Comparison of ENCODE assay signal across 24 mouse cellular contexts in the genomic region with DNA sequence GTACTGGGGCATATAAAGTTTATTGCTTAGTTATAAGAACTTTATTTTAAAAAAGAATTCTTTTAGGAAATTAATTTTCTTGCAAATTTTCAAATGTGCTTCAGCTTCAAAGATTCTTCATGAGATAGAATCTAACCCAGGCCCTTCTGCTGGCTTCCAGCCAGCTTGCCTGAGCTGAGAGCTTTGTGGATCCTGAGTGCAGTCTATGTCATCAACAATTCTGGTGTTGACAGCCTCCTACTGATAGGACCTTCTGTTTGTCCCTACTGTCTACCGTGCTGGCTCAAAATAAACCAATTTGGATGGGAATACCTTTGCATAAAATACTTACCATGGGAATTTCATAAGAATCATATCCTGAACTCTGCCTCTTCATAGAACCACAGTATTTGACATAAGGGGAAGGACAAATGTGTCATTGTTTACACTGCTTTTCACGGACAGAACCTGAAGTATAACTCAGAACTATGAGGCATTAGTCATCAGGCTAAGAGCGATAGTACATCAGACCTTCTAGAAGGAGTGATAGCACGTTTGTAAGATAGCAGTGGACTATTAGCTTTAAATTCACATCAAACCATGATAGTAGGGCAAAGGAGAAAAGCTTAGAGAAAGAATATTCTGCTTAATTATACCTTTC.
DNase-seq lines count a peak whose midpoint lies in the region; ATAC-seq lines count a peak whose summit lies in the region.
"Had no signal": no experiment of that assay in that cellular context is flagged by ENCODE, and none has a peak within 500 bp of the region (broad histone marks: within the 10 kb centered on the region; RNA-seq: fewer than 3 reads in every experiment).

No protein-coding gene starts in this region.

- H3K4me2 ChIP-seq in midbrain, embryonic 14.5 days (ENCODE audit: low read length) = no peak overlapping the region
- no peak overlapping the region for H3K4me2 ChIP-seq in midbrain, embryonic 13.5 days (replicated peaks)
- no peak overlapping the region for H3K4me2 ChIP-seq in intestine, embryonic 16.5 days (ENCODE audit: low read depth, low read length)
- H3K4me2 ChIP-seq in kidney, embryonic 14.5 days (replicated peaks; ENCODE audit: low read depth, low read length) = no peak overlapping the region
- H3K4me2 ChIP-seq: embryonic facial prominence, embryonic 13.5 days; forebrain, embryonic 13.5 days; limb, embryonic 12.5 days; liver, embryonic 11.5 days; midbrain, embryonic 12.5 days; neural tube, embryonic 13.5 days had no signal

- no peak overlapping the region for H3K9ac ChIP-seq in midbrain, embryonic 14.5 days (replicated peaks; ENCODE audit: low read length)
- H3K9ac ChIP-seq in midbrain, embryonic 13.5 days (replicated peaks) = no peak overlapping the region
- no peak overlapping the region for H3K9ac ChIP-seq in intestine, embryonic 16.5 days (ENCODE audit: low read depth, low read length)
- no peak overlapping the region for H3K9ac ChIP-seq in kidney, embryonic 14.5 days (ENCODE audit: low read depth, low read length)
- H3K9ac ChIP-seq: embryonic facial prominence, embryonic 13.5 days; forebrain, embryonic 13.5 days; limb, embryonic 12.5 days; liver, postnatal 0 days; midbrain, embryonic 12.5 days; neural tube, embryonic 13.5 days had no signal

- no peak overlapping the region for H3K4me3 ChIP-seq in midbrain, embryonic 14.5 days (replicated peaks; ENCODE audit: low read depth, low read length)
- H3K4me3 ChIP-seq in midbrain, embryonic 13.5 days (replicated peaks) = no peak overlapping the region
- no peak overlapping the region for H3K4me3 ChIP-seq in intestine, embryonic 16.5 days (ENCODE audit: low read length)
- H3K4me3 ChIP-seq in kidney, embryonic 14.5 days (ENCODE audit: low read length) = no peak overlapping the region
- H3K4me3 ChIP-seq: embryonic facial prominence, embryonic 13.5 days; erythroblast, embryonic 14.5 days; forebrain, embryonic 13.5 days; heart, embryonic 10.5 days; limb, embryonic 12.5 days; midbrain, embryonic 12.5 days; myocyte; neural tube, embryonic 13.5 days had no signal

- WGBS in midbrain, embryonic 14.5 days = 79% methylated on average over 4 of the region's 4 CpGs
- WGBS in midbrain, embryonic 13.5 days = 79% methylated on average over 4 of the region's 4 CpGs
- 44% methylated on average over 4 of the region's 4 CpGs for WGBS in intestine, embryonic 16.5 days
- WGBS in kidney, embryonic 14.5 days = 76% methylated on average over 4 of the region's 4 CpGs

- H3K27ac ChIP-seq in midbrain, embryonic 14.5 days (replicated peaks; ENCODE audit: low read depth, low read length) = no peak overlapping the region
- H3K27ac ChIP-seq in midbrain, embryonic 13.5 days = no peak overlapping the region
- H3K27ac ChIP-seq in intestine, embryonic 16.5 days (ENCODE audit: low read length) = no peak overlapping the region
- H3K27ac ChIP-seq in kidney, embryonic 14.5 days (ENCODE audit: low read depth, low read length) = no peak overlapping the region
- H3K27ac ChIP-seq: embryonic facial prominence, embryonic 13.5 days; forebrain, embryonic 13.5 days; heart, embryonic 10.5 days; limb, embryonic 12.5 days; midbrain, embryonic 12.5 days; neural tube, embryonic 13.5 days had no signal

- H3K36me3 ChIP-seq in midbrain, embryonic 14.5 days (ENCODE audit: control insufficient read depth, insufficient read depth, low read length) = no peaks in the 10 kb centered on the region
- no peaks in the 10 kb centered on the region for H3K36me3 ChIP-seq in midbrain, embryonic 13.5 days
- H3K36me3 ChIP-seq in intestine, embryonic 16.5 days (ENCODE audit: control insufficient read depth, insufficient read depth, low read length) = no peaks in the 10 kb centered on the region
- no peaks in the 10 kb centered on the region for H3K36me3 ChIP-seq in kidney, embryonic 14.5 days (ENCODE audit: control insufficient read depth, insufficient read depth, low read length)
- H3K36me3 ChIP-seq: embryonic facial prominence, embryonic 13.5 days; heart, embryonic 10.5 days; limb, embryonic 12.5 days; midbrain, embryonic 12.5 days; neural tube, embryonic 13.5 days had no signal

- no peaks in the 10 kb centered on the region for H3K27me3 ChIP-seq in midbrain, embryonic 14.5 days (ENCODE audit: control insufficient read depth, insufficient read depth, low read length)
- no peaks in the 10 kb centered on the region for H3K27me3 ChIP-seq in midbrain, embryonic 13.5 days
- H3K27me3 ChIP-seq in intestine, embryonic 16.5 days (replicated peaks; ENCODE audit: control insufficient read depth, insufficient read depth, low read length) = no peaks in the 10 kb centered on the region
- no peaks in the 10 kb centered on the region for H3K27me3 ChIP-seq in kidney, embryonic 14.5 days (ENCODE audit: control insufficient read depth, insufficient read depth, low read length)
- H3K27me3 ChIP-seq: embryonic facial prominence, embryonic 13.5 days; forebrain, embryonic 13.5 days; limb, embryonic 12.5 days; midbrain, embryonic 12.5 days; neural tube, embryonic 13.5 days had no signal

- H3K4me1 ChIP-seq in midbrain, embryonic 14.5 days (ENCODE audit: control insufficient read depth, insufficient read depth, low read length) = no peaks in the 10 kb centered on the region
- H3K4me1 ChIP-seq in midbrain, embryonic 13.5 days (replicated peaks) = no peaks in the 10 kb centered on the region
- no peaks in the 10 kb centered on the region for H3K4me1 ChIP-seq in intestine, embryonic 16.5 days (ENCODE audit: control insufficient read depth, insufficient read depth, low read length)
- no peaks in the 10 kb centered on the region for H3K4me1 ChIP-seq in kidney, embryonic 14.5 days (ENCODE audit: control insufficient read depth, insufficient read depth, low read length)
- H3K4me1 ChIP-seq: forebrain, embryonic 13.5 days; heart, embryonic 10.5 days; limb, embryonic 12.5 days; midbrain, embryonic 12.5 days; neural tube, embryonic 13.5 days had no signal

- H3K9me3 ChIP-seq in midbrain, embryonic 14.5 days (ENCODE audit: control insufficient read depth, low read length) = no peaks in the 10 kb centered on the region
- no peaks in the 10 kb centered on the region for H3K9me3 ChIP-seq in midbrain, embryonic 13.5 days
- H3K9me3 ChIP-seq in intestine, embryonic 16.5 days (ENCODE audit: control insufficient read depth, low read length) = no peaks in the 10 kb centered on the region
- H3K9me3 ChIP-seq in kidney, embryonic 14.5 days (ENCODE audit: control insufficient read depth, low read length) = no peaks in the 10 kb centered on the region
- H3K9me3 ChIP-seq: embryonic facial prominence, embryonic 13.5 days; forebrain, embryonic 13.5 days; heart, embryonic 10.5 days; limb, embryonic 12.5 days; midbrain, embryonic 12.5 days; neural tube, embryonic 13.5 days had no signal

- ATAC-seq in midbrain, embryonic 14.5 days (ENCODE audit: low FRiP score, low TSS enrichment) = no peak
- ATAC-seq in midbrain, embryonic 13.5 days = no peak
- ATAC-seq in intestine, embryonic 16.5 days = no peak
- no peak for ATAC-seq in kidney, embryonic 14.5 days (ENCODE audit: low FRiP score, low TSS enrichment)
- ATAC-seq: forebrain, embryonic 13.5 days; liver, postnatal 0 days had no signal

- peak; percentile 7 for DNase-seq in midbrain, embryonic 14.5 days
- peak; percentile 79 for DNase-seq in cerebellum, adult 11 months
- peak; percentile 77 for DNase-seq in cerebellum, adult 8-10 months
- DNase-seq in cerebellum, postnatal 36 days = peak; percentile 85 to 86
- DNase-seq in layer of hippocampus, adult 9-11 months = no peak
- DNase-seq: adrenal gland, postnatal 10 days; gastrocnemius, postnatal 10 days; kidney, adult 18-20 months; kidney, postnatal 14 days; liver, postnatal 0 days; lung, postnatal 10 days; right cerebral cortex, adult 18-20 months had no signal
